Mouse (Mus musculus): Measurements from ENCODE around the gene Gm3250. TPM values are rescaled to one million over a fixed set of nuclear protein-coding genes. Genes with fewer than 3 reads are reported as not detected.
A peak's percentile ranks its signal among the peaks of the same experiment; 100 is the strongest.
"Not testable (repeated sequence)": the region's sequence is repeated elsewhere in the genome, so short reads cannot be mapped to it uniquely, and the experiment has no call there.

Gm3250 gene
- not detected in 2 replicates for polyA plus RNA-seq (2012; ENCODE audit: insufficient read depth, insufficient read length, missing spikeins)

DNA sequence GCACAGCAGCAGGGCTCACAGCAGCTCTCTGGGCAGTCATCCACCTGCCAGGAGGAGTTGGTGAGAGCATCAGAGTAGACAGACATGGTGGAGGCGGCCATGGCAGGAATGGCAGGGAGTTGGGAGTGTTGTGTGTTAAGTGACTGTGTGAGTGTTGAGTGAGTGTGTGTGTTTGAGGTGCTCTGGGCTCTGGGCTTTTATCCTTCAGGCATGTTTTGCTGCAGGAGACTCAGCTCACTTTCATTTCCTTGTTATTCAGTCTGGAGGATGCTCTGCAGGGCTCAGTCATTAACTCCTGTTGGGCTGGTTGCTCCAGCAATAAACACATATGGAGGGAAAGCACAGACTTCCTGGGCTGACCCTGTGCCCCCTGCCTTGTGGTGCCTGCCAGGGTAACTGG lies at the start of gene Gm3250:
Gm3250 (minus strand) TSS at position 101 of the 400 bp plus-strand sequence.
- H3K27ac ChIP-seq (ENCODE audit: insufficient read depth, low read depth, low read length); H3K4me3 ChIP-seq (ENCODE audit: insufficient read depth, low read length); H3K4me1 ChIP-seq (ENCODE audit: control insufficient read depth, insufficient read depth, low read length): not testable (repeated sequence)

- Histone ChIP-seq H3K4me3 (ENCODE audit: insufficient read depth, low read length) (no peak within 1 kb of the TSS), H3K4me1 (ENCODE audit: control insufficient read depth, insufficient read depth, low read length) (no peaks in the 10 kb centered on the region), H3K27ac (ENCODE audit: insufficient read depth, low read depth, low read length) (no peak within 1 kb of the TSS)
- TF ChIP-seq CTCF (IDR thresholded peaks at IDR 0.05; ENCODE audit: low read depth, low read length) (no peak), POLR2A (IDR thresholded peaks at IDR 0.05; ENCODE audit: borderline replicate concordance, low read depth, low read length) (no peak)
These were observed 44.6 kb upstream of the Gm3250 start, which contains the start of gene Krtap10-4 for GRCm38 (mm10) chr10:77826951-77827350. TSS of gene Krtap10-4 (minus strand) at chr10:77827095.

DNA sequence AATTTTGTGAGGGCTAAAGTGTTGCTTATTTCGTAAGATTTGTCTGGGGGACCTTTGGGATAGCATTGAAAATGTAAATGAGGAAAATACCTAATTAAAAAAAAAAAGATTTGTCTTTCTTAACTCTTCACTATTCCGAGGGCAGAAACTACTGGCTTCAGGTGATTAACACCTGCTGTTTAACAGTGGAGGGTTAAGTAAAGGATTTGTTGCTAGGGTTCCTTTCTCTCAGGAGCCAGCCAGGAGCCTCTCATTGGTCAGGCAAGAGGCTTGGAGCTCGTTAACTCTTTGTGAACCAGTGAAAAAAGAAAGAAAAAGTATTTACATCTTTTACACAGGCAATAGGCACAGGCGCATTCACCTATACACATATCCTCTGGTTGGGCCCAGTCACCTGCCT lies 36.9 kb upstream of the Gm3250 start:
- TF ChIP-seq POLR2A (IDR thresholded peaks at IDR 0.05; ENCODE audit: borderline replicate concordance, low read depth, low read length) = no peak
- no peak for TF ChIP-seq CTCF (IDR thresholded peaks at IDR 0.05; ENCODE audit: low read depth, low read length)
- Histone ChIP-seq H3K27ac (ENCODE audit: insufficient read depth, low read depth, low read length) (no peak overlapping the region), H3K4me1 (ENCODE audit: control insufficient read depth, insufficient read depth, low read length) (no peaks in the 10 kb centered on the region), H3K4me3 (ENCODE audit: insufficient read depth, low read length) (no peak overlapping the region)

DNA sequence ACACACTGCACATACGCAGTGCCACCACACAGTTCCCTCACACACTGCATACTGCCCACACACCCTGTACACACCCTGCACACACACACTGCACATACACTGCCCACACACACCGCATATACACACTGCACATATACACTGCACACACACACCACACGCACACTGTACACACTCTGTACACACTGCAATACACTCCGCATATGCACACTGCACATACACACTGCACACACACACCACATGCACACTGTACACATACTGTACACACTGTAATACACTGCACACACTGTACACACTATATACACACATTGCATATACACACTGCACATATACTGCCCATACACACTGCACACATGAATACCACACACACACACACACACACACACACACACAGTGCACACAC lies 36.2 kb upstream of the Gm3250 start:
- Histone ChIP-seq H3K4me3 (ENCODE audit: insufficient read depth, low read length) (no peak overlapping the region), H3K4me1 (ENCODE audit: control insufficient read depth, insufficient read depth, low read length) (no peaks in the 10 kb centered on the region), H3K27ac (ENCODE audit: insufficient read depth, low read depth, low read length) (no peak overlapping the region)
- TF ChIP-seq CTCF (IDR thresholded peaks at IDR 0.05; ENCODE audit: low read depth, low read length) = no peak
- TF ChIP-seq POLR2A (IDR thresholded peaks at IDR 0.05; ENCODE audit: borderline replicate concordance, low read depth, low read length) = no peak

DNA sequence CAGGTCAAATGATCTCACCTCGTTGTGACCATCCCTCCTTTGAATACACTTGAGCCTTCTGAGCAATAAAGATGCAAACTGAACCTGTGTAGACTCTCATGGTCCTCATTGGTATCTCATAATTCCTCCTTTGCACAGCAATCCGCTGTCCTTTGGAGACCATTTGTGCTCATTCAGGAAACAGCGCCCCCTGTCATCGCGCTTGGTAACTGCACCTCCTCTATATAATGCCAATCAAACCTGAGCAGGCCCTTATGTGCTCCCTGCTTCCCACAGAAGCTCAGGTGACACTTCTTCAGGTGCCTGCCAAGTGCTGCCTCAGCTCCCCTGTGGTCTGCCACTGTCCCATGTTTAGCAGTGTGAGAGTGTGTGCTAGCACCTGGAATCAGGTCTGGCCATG lies 33.2 kb upstream of the Gm3250 start:
- no peak overlapping the region for H3K4me3 ChIP-seq (ENCODE audit: insufficient read depth, low read length)
- TF ChIP-seq CTCF (IDR thresholded peaks at IDR 0.05; ENCODE audit: low read depth, low read length) (peak; percentile 50; the same call in 1 of the 2 replicates), POLR2A (IDR thresholded peaks at IDR 0.05; ENCODE audit: borderline replicate concordance, low read depth, low read length) (no peak)
- H3K4me1 ChIP-seq (ENCODE audit: control insufficient read depth, insufficient read depth, low read length) = no peaks in the 10 kb centered on the region
- H3K27ac ChIP-seq (ENCODE audit: insufficient read depth, low read depth, low read length) = no peak overlapping the region

GRCm38 (mm10) chr10:77814382-77814781 lies 32.0 kb upstream of the Gm3250 start, which contains the start of gene Gm2696:
TSS of gene Gm2696 (plus strand) at chr10:77814682.
- H3K27ac ChIP-seq (ENCODE audit: insufficient read depth, low read depth, low read length) = no peak within 1 kb of the TSS
- no peak for TF ChIP-seq CTCF (IDR thresholded peaks at IDR 0.05; ENCODE audit: low read depth, low read length)
- TF ChIP-seq POLR2A (IDR thresholded peaks at IDR 0.05; ENCODE audit: borderline replicate concordance, low read depth, low read length) = no peak
- H3K4me3 ChIP-seq (ENCODE audit: insufficient read depth, low read length) = no peak within 1 kb of the TSS
- H3K4me1 ChIP-seq (ENCODE audit: control insufficient read depth, insufficient read depth, low read length) = no peaks in the 10 kb centered on the region

GRCm38 (mm10) chr10:77811743-77812142 lies 29.4 kb upstream of the Gm3250 start, which contains the start of gene Gm9507:
TSS of gene Gm9507 (minus strand) at chr10:77811843.
- no peak within 1 kb of the TSS for H3K27ac ChIP-seq (ENCODE audit: insufficient read depth, low read depth, low read length)
- no peaks in the 10 kb centered on the region for H3K4me1 ChIP-seq (ENCODE audit: control insufficient read depth, insufficient read depth, low read length)
- H3K4me3 ChIP-seq (ENCODE audit: insufficient read depth, low read length) = no peak within 1 kb of the TSS
- TF ChIP-seq CTCF (IDR thresholded peaks at IDR 0.05; ENCODE audit: low read depth, low read length) (no peak), POLR2A (IDR thresholded peaks at IDR 0.05; ENCODE audit: borderline replicate concordance, low read depth, low read length) (no peak)

- no peaks in the 10 kb centered on the region for H3K4me1 ChIP-seq (ENCODE audit: control insufficient read depth, insufficient read depth, low read length)
- H3K4me3 ChIP-seq (ENCODE audit: insufficient read depth, low read length) = no peak overlapping the region
- no peak overlapping the region for H3K27ac ChIP-seq (ENCODE audit: insufficient read depth, low read depth, low read length)
- TF ChIP-seq CTCF (IDR thresholded peaks at IDR 0.05; ENCODE audit: low read depth, low read length) = no peak
- TF ChIP-seq POLR2A (IDR thresholded peaks at IDR 0.05; ENCODE audit: borderline replicate concordance, low read depth, low read length) = no peak
These were observed 21.8 kb upstream of the Gm3250 start for GRCm38 (mm10) chr10:77804095-77804494.

DNA sequence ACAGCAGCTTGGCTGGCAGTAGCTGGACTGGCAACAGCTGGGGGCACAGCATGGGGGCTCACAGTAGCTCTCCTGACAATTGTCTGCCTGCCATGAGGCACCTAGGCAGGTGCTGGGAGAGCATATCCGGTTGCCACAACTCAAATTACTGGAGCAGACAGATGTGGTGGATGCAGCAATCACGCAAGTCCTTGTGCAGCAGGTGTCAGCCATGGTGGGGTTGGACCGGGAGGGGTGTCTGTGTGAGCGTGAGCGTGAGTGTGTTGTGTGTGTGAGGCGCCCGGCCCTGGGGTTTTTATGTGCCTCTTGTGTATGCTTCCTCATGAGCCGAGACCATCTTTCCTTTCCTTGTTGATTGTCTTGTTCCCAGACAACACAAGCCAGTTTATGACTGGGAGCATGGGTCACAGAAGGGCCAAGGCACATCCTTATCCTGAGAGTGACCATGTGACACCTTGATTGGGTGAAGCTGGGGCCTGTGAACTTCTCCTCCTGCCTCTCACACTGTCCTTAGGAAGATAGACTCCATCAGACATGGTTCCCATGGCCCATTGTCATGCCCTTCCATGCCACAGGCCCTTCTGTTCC lies 16.7 kb upstream of the Gm3250 start, which contains the start of gene Gm19668:
Gm19668 (minus strand) TSS at position 213 of the 588 bp plus-strand sequence.
- TF ChIP-seq POLR2A (IDR thresholded peaks at IDR 0.05; ENCODE audit: borderline replicate concordance, low read depth, low read length) (no peak), CTCF (IDR thresholded peaks at IDR 0.05; ENCODE audit: low read depth, low read length) (no peak)
- no peak within 1 kb of the TSS for H3K4me3 ChIP-seq (ENCODE audit: insufficient read depth, low read length)
- H3K27ac ChIP-seq (ENCODE audit: insufficient read depth, low read depth, low read length) = no peak within 1 kb of the TSS
- H3K4me1 ChIP-seq (ENCODE audit: control insufficient read depth, insufficient read depth, low read length) = no peaks in the 10 kb centered on the region

GRCm38 (mm10) chr10:77798164-77798920 lies 16.0 kb upstream of the Gm3250 start:
- not testable (repeated sequence) for H3K4me1 ChIP-seq (ENCODE audit: control insufficient read depth, insufficient read depth, low read length); H3K27ac ChIP-seq (ENCODE audit: insufficient read depth, low read depth, low read length); H3K4me3 ChIP-seq (ENCODE audit: insufficient read depth, low read length)
